Mouse (Mus musculus): ENCODE measurements at regions not wholly inside any gene's neighbourhood (a gene's known extent, or its start where the extent isn't known, plus 50 kb on each side); places are given as distances from the start of the nearest gene placed in this dataset.
A peak's percentile ranks its signal among the peaks of the same experiment; 100 is the strongest.

DNA sequence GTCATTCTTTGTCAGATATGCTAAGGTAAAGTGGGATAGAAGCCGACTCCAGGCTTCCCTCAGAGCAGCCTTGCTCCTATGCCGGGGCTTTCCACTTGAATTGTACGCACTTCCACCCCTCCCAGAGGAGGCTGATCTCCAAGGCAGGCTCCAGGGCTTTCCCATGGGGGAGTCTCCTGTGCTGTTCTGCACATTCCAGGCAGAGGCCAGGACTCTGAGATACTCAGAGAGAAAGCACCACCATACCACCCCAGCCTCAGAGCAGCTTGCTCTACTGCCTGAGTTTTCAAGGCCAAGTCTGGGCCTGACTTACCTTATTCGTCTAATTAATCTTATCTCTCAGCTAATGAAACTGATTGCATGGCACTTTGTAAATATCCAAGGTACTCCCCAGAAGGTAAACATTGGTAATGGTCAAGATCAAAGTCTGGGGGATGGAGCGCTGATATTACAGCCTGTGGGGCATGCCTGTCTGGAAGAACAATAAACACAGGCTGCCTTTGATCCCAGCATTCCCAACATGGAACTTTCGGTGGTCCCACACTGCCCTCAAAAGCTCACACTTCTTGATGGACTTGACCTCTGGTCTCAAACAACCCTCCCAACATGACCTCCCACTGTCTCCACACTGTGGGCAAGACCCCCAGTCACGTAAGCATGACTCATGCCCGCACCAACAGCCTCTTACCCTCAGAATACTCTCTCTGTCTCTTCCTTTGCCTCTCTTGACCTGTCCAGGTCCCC lies 111.6 kb upstream of the Nfe2l3 start:
- no peak for DNase-seq (ENCODE audit: low spot score in 2 of 2)

DNA sequence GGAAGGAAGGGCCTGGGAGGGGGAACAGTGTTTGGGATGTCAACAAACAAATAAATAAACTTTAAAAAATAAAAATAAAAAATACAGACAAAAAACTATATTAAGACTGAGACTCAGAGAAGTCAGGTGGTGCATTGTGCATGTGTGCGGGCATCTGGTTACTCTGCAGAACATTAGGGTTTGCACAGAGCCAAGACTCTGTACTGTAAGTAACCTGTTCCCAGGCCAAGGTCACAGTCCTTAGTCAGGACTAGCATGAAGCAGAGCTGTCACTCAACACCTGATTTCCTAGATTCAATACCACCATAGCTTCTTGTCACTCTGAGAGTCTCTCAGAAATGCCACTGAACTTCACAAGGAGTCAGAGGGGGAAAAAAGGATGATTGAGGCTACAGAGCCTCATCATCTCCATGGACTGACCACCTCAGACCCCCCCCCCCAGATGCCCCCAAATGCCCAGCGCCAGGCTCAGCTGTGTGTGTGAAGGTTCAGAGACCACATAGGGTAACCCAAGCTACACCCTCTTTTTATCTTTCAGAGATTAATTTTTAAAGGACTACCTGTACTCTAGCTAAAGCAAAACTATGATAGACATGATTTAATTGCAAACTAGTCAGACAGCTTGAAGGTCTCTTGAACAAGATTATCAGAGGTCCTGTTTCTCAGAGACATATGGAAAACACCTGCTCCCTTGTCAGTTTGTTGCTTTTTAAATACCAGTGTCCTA lies 106.2 kb upstream of the Nfe2l3 start:
- no peak for DNase-seq (ENCODE audit: low spot score in 2 of 2)

- DNase-seq (ENCODE audit: low spot score in 2 of 2) = no peak
These were observed 103.1 kb upstream of the Nfe2l3 start for GRCm38 (mm10) chr6:51329070-51329995.

- DNase-seq (ENCODE audit: low spot score in 2 of 2) = no peak
These were observed 102.3 kb upstream of the Nfe2l3 start for GRCm38 (mm10) chr6:51330069-51330706.

- DNase-seq (ENCODE audit: low spot score in 2 of 2) = peak in 1 of 2 experiments; percentile 40
These were observed 99.6 kb upstream of the Nfe2l3 start for GRCm38 (mm10) chr6:51332841-51333240.

DNA sequence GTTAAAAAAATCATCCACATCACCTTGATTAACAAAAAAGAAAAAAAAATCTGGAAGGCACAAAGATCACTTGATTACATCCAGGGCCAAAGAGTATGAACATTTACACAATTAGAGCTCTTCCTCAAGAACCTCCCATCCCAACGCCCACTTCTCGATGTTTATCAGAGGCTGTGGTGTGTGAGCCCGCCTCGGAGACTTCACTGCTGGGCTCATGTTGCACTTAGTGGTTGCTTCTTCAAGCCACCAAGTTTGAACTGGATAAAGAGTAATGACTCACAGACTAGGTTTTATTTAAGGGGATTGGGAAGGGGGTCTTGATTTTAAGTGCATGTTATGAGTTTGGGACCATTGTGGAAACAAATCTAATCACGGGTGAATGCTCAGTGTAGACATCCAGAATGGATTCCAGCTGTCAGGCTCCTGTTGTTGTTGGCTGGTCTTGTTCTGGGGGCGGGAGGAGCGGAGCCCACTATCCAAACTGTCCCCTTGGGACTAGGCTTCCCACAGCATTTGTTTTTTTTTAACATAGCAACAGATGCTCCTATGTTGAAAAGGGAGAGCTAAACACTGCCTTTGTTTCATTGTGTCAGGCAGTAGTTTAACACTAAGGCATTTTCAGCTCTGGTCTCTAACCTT lies 98.6 kb upstream of the Nfe2l3 start:
- peak in 1 of 2 experiments; percentile 51 for DNase-seq (ENCODE audit: low spot score in 2 of 2)

GRCm38 (mm10) chr6:51335314-51335713 lies 97.2 kb upstream of the Nfe2l3 start:
- DNase-seq (ENCODE audit: low spot score in 2 of 2) = no peak

DNA sequence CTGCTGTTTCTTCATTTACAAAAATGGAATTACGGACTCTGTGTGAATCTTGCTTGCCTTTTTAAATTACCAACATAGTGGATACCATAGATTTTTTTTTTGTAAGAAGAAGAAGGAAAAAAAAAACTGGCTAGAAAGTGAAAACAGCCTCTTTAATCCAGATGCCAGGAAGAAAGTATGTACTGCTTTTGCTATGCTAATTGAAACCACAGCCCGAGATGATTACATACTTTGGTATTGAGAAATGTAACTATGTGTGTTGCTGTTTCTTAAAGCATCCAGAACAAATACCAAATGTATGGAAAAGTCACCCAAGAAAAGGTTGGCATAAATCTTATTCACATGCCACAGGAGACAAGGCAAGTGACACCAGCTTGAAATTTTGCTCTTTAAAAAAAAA lies 93.2 kb upstream of the Nfe2l3 start:
- no peak for DNase-seq (ENCODE audit: low spot score in 2 of 2)

DNA sequence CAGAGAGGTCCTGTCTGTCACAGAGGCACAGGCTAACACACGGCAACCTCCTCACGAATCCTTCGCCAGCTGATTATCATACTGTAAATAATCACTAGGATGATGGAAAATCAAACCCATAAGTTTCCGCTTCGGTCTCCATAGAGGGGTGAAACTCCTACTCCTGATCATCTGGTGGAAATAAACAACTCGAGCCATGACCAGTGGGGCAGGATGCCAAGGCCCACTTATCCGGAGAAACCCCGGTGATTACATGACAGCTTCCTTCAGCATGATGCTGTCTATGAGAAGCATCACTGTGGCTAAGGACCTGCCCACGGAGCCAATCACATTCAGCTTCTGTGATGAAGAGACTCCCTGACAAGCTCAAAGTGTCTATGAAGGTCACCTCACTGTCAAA lies 84.7 kb upstream of the Nfe2l3 start:
- DNase-seq (ENCODE audit: low spot score in 2 of 2) = no peak

DNA sequence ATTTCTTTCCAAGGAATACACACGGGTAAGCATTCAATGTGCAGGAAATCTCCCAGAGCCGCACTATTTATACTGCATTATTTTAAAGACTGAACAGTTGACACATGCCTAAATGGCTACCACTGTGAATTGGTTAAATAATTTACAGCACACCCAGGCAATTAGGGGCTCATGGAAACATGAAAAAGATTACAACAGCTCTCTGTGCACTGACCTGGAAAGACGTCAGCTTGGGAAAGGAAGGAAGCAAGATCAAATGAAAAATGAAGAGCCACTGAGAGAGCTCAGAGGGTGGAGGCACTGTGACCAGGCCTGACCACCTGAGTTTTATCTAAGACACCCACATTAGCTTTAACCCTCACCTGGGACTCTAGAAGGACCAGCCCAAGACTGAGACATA lies 82.7 kb upstream of the Nfe2l3 start:
- no peak for DNase-seq (ENCODE audit: low spot score in 2 of 2)

- no peak for DNase-seq (ENCODE audit: low spot score in 2 of 2)
These were observed 77.4 kb upstream of the Nfe2l3 start for GRCm38 (mm10) chr6:51355041-51355440.

- no peak for DNase-seq (ENCODE audit: low spot score in 2 of 2)
These were observed 70.8 kb upstream of the Nfe2l3 start for GRCm38 (mm10) chr6:51361611-51362180.

DNA sequence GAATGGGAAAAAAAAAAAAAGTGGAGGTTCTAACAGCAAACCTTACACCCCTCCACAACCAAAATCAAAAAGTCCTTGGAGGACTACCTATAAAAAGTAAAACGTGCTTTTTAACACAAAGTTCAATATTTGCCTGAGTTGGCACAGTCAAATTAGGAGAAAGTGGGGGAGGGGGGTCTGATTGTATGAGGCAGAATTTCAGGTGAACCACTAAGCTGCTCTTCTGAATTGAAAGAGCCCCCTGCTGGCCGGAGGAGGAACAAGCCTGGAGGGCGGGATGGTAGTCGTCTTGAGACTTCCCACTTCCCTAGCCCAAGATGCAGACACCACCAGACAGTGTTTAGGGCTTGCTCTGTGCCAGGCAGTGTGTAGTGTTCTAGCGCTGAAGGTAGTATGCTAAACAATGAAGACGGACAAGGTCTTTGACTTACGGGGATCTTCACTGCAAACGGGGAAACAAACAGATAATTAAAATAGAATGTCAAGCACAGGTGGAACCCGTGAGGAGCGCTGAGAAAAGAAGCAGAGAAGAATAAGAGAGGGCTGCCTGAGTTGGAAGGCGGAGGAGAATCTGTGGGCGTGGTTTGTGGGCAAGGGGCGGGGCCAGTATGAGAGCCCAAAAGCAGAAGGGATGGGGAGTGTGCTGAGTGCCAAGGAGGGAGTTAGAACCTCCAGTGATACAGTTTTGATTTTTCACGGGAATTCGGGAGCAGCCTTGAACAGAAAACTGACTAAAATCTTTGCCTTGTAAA lies 69.8 kb upstream of the Nfe2l3 start:
- DNase-seq (ENCODE audit: low spot score in 2 of 2) = peak; percentile 78 to 84

DNA sequence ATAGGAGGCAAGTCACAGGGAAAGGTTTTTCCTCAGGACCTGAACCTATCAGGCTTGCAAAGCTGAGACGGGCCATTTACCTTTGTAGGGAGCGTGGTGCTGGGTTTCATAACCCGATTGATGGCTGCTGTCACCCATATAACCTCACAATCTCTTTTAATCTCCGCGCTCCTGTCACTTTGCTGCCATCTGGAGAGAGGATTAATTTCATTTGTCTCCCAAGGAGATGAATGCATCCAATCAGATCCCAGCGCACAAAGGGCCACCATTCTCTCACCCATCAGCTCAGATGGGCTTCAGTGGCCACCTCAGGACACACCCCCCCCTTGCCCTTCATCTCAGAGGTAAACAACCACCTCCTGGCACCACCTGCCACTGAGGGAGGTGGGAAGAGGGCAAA lies 67.7 kb upstream of the Nfe2l3 start:
- no peak for DNase-seq (ENCODE audit: low spot score in 2 of 2)

DNA sequence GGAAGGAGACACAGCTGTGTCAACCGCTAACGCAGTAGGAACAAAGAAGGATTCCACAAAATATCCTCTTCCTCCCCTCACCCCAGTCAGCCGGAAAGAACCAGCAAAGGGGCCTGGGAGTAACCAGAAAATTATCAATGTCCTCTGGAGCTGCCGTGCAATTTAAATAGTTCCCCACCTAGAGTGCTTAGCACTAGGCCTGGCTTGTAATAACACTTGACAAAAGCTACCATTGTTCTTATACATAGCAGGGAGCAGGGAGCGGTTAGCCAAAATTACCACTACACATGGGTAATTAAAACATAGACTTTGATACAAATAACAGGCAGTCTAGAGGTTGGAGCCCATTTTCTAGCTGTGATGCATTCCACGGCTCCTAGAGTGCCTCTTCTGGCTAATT lies 62.7 kb upstream of the Nfe2l3 start:
- no peak for DNase-seq (ENCODE audit: low spot score in 2 of 2)

- DNase-seq (ENCODE audit: low spot score in 2 of 2) = no peak
These were observed 60.1 kb upstream of the Nfe2l3 start for GRCm38 (mm10) chr6:51372357-51372756.

GRCm38 (mm10) chr6:51378436-51378835 lies 54.0 kb upstream of the Nfe2l3 start:
- no peak for DNase-seq (ENCODE audit: low spot score in 2 of 2)

DNA sequence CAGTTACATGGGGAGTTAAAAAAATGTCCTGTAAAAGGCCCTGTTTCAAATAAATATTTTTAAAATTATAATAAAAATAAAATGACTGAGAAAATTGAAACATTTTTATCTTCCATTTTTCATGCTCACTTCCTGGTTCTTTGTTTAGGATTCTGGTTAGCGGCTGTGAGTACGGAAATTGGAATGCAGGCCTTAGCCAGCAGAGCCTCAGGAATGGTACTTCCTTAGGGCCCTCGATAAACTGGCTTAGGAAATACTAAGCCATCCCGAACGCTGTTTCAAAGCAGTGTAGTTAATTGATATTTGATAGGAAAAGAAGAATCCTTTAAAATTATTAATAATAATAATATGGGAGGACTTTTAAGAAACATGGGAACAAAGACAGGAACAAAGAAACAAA lies 53.4 kb upstream of the Nfe2l3 start:
- no peak for DNase-seq (ENCODE audit: low spot score in 2 of 2)

GRCm38 (mm10) chr6:51379560-51380274 lies 52.8 kb upstream of the Nfe2l3 start:
- peak in 1 of 2 experiments; percentile 38 for DNase-seq (ENCODE audit: low spot score in 2 of 2)
